Mouse (Mus musculus): ENCODE measurements around the gene Zfp513. TPM values are rescaled to one million over a fixed set of nuclear protein-coding genes. Genes with fewer than 3 reads are reported as not detected.

Zfp513 gene
- polyA plus RNA-seq (2014; fragmentation: Nextera tagmentation; extraction: Ambion mirVana), result 5.5 and 6.2 TPM in 2 replicates

DNA sequence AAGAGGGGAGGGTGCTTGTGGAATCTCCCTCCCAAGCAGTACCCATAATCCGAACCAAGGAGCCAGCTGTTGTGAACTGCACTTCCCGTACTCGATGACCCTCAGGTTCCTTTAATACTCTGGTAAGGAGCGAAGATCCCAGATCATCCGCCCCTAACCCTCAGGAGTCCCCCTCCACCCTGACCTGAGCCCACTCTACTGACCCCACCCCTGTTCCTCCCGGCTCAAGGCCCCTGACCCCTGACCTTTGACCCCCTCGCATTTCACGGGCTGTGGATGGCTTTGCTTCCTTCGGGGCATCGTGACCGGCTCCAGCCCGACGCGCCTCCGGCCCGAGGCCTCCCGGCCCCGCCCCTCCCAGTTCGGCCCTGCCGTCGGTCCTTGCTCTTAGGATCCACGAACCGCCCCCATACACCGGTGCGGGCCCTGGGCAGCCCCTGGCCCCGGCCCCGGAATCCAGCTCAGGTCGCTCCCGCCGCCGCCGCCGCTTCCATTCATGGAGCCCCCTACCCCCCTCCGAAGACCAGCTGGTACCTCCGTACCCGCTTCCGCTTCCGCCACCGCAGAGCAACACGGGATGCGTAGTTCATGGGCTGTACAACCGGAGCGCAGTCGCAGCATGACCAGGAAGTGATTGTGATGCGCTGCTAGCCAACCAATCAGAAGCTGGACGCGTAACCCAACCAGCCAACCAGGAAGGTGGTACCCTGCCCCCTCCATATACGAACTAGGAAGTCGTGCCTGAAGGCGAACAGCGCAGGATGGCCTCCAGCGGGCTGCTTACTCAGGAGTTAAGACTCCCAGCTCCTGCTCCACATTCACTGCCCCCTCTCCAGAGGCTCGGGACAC lies at the start of gene Zfp513:
TSS of gene Zfp513 (minus strand) at position 562 of the 849 bp plus-strand sequence.
- H3K4me2 ChIP-seq (ENCODE audit: low read depth, severe bottlenecking), result peak within 1 kb of the TSS; percentile 84
- peak; percentile 97 for ATAC-seq (ENCODE audit: insufficient number of reproducible peaks, low FRiP score, low TSS enrichment, low read depth)
- under 1% methylated on average over 53 of the region's 53 CpGs for WGBS

DNA sequence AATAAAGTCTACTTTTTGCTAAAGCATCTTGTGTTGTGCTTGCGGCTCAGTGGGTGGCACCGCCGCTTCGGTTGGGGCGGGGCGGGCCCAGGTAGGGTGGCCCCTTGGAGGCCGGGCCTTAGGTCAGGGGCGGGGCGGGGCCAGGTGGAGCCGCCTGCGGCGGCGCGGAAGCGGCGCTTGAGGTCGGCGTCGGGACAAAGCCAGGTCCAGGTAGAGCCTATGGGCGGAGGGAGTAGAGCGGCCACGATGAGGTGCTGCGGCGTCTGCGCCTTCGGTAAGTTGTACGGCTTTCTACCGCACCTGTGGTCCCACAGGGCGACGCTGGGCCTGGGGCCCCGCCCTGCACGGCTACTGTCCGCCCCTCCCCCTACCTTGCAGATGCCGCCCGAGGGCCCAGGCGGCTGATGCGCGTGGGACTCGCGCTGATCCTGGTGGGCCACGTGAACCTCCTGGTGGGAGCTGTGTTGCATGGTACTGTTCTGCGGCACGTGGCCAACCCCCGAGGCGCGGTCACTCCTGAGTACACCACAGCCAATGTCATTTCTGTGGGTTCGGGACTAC lies 49.5 kb upstream of the Zfp513 start, which contains the start of gene Krtcap3:
TSS of gene Krtcap3 (plus strand) at position 151 of the 561 bp plus-strand sequence.
- 5% methylated on average over 47 of the region's 47 CpGs for WGBS
- Histone ChIP-seq H3K4me3 (ENCODE audit: low read depth, low read length) (peak within 1 kb of the TSS; percentile 40), H3K4me1 (ENCODE audit: control insufficient read depth, insufficient read depth, low read length) (peaks cover 25% of the 10 kb centered on the region), H3K36me3 (ENCODE audit: control insufficient read depth, insufficient read depth, low read length) (peaks cover 22% of the 10 kb centered on the region), H3K9me3 (ENCODE audit: control insufficient read depth, low read length) (no peaks in the 10 kb centered on the region), H3K9ac (ENCODE audit: low read length) (peak within 1 kb of the TSS; percentile 58), H3K4me2 (ENCODE audit: low read depth, severe bottlenecking) (peak within 1 kb of the TSS; percentile 69), H3K27ac (replicated peaks; ENCODE audit: low read depth, low read length) (no peak within 1 kb of the TSS; the same call in none of the 2 replicates), H3K27me3 (ENCODE audit: control insufficient read depth, insufficient read depth, low read length) (no peaks in the 10 kb centered on the region)
- peak; percentile 70 for DNase-seq (ENCODE audit: low spot score)
- peak; percentile 60 for ATAC-seq (ENCODE audit: insufficient number of reproducible peaks, low FRiP score, low TSS enrichment, low read depth)

More for the DNA sequence above, at the start of gene Zfp513:
- DNase-seq (ENCODE audit: low spot score), result peak; percentile 96
- H3K36me3 ChIP-seq (ENCODE audit: control insufficient read depth, insufficient read depth, low read length), result peaks cover 51% of the 10 kb centered on the region
- peak within 1 kb of the TSS; percentile 56; the same call in 1 of the 2 replicates for H3K27ac ChIP-seq (replicated peaks; ENCODE audit: low read depth, low read length)
- H3K4me1 ChIP-seq (ENCODE audit: control insufficient read depth, insufficient read depth, low read length), result peaks cover 3% of the 10 kb centered on the region; the same call in 1 of the 2 replicates
- H3K27me3 ChIP-seq (ENCODE audit: control insufficient read depth, insufficient read depth, low read length), result no peaks in the 10 kb centered on the region
- peak within 1 kb of the TSS; percentile 78 for H3K4me3 ChIP-seq (ENCODE audit: low read depth, low read length)
- peak within 1 kb of the TSS; percentile 83 for H3K9ac ChIP-seq (ENCODE audit: low read length)
- H3K9me3 ChIP-seq (ENCODE audit: control insufficient read depth, low read length), result peaks cover 5% of the 10 kb centered on the region

DNA sequence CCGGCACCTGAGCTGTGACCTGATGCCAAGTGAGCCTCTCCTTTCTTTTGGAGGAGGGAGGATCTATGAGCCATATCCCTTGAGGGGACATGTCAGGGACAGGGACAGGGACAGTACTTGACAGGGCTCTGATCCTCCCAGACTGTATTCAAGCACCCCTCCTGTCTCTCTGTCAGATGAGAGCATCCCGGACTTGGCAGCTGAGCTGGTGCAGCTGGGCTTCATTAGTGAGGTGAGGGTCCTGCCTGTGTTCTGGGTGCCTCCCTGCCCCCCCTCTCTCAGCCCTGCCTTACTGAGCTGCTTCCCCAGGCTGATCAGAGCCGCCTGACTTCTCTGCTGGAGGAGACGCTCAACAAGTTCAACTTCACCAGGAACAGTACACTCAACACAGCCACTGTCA lies 48.6 kb upstream of the Zfp513 start:
- ATAC-seq (ENCODE audit: insufficient number of reproducible peaks, low FRiP score, low TSS enrichment, low read depth) (peak; percentile 14; the same call in 1 of the 2 replicates), DNase-seq (ENCODE audit: low spot score) (no peak)
- Histone ChIP-seq H3K4me1 (ENCODE audit: control insufficient read depth, insufficient read depth, low read length) (peaks cover 25% of the 10 kb centered on the region), H3K36me3 (ENCODE audit: control insufficient read depth, insufficient read depth, low read length) (peaks cover 25% of the 10 kb centered on the region), H3K9me3 (ENCODE audit: control insufficient read depth, low read length) (no peaks in the 10 kb centered on the region), H3K4me3 (ENCODE audit: low read depth, low read length) (no peak overlapping the region), H3K27me3 (ENCODE audit: control insufficient read depth, insufficient read depth, low read length) (no peaks in the 10 kb centered on the region), H3K9ac (ENCODE audit: low read length) (no peak overlapping the region; the same call in 1 of the 2 replicates), H3K27ac (replicated peaks; ENCODE audit: low read depth, low read length) (no peak overlapping the region), H3K4me2 (ENCODE audit: low read depth, severe bottlenecking) (no peak overlapping the region)
- 48% methylated on average over 4 of the region's 4 CpGs for WGBS

DNA sequence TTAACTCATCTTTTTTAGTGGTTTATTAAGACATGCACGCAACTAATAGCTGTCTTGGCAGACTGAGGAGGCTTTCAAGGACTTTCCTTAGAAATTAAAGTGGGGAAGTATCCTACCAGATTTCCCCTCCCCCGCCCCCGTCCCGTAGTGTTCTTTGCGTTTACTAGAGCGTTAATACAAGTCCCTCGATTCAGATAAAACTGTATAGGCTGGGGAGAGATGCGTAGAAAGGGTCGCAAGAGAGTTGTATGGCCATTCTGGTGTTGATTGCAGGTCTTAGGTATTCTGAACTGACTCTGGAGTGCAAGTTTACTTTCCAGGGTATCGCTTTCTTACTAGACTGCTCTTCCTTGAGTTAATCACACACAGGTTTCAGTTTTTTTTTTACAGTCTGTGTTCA lies 40.1 kb upstream of the Zfp513 start:
- Histone ChIP-seq H3K9ac (ENCODE audit: low read length) (no peak overlapping the region), H3K27me3 (ENCODE audit: control insufficient read depth, insufficient read depth, low read length) (no peaks in the 10 kb centered on the region), H3K27ac (replicated peaks; ENCODE audit: low read depth, low read length) (no peak overlapping the region), H3K4me3 (ENCODE audit: low read depth, low read length) (peak overlapping the region; percentile 96), H3K9me3 (ENCODE audit: control insufficient read depth, low read length) (no peaks in the 10 kb centered on the region), H3K4me1 (ENCODE audit: control insufficient read depth, insufficient read depth, low read length) (peaks cover 5% of the 10 kb centered on the region; the same call in 1 of the 2 replicates), H3K36me3 (ENCODE audit: control insufficient read depth, insufficient read depth, low read length) (peaks cover 8% of the 10 kb centered on the region), H3K4me2 (ENCODE audit: low read depth, severe bottlenecking) (peak overlapping the region; percentile 69)
- WGBS, result 39% methylated on average over 10 of the region's 10 CpGs
- DNase-seq (ENCODE audit: low spot score) (no peak), ATAC-seq (ENCODE audit: insufficient number of reproducible peaks, low FRiP score, low TSS enrichment, low read depth) (no peak)

DNA sequence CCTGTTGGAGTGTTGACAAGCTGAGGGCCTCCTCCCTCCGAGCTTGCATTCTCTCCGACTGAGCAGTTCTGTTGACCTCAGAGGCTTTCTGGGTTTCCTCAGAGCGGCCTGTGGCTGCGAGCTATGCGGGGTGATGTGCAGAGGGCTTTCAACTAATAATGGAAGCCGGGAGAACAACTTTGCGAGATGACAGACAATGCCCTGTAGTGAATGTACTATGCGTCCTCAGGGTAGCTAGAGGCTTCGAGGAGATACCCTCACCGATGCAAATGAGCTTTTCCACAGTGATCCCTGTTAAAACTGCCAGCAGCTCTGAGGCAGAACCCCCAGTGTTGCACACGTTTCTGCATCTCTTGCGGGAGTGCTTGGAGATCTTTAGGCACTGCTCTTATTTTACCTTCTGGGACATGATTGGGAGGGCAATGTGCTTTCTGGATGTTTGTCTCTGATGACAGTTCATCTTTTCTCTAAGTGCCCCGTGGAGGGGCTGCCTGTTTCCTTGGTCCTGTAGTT lies 39.5 kb upstream of the Zfp513 start:
- H3K4me2 ChIP-seq (ENCODE audit: low read depth, severe bottlenecking), result peak overlapping the region; percentile 69
- DNase-seq (ENCODE audit: low spot score) (no peak), ATAC-seq (ENCODE audit: insufficient number of reproducible peaks, low FRiP score, low TSS enrichment, low read depth) (no peak; the same call in 1 of the 2 replicates)
- H3K9me3 ChIP-seq (ENCODE audit: control insufficient read depth, low read length), result no peaks in the 10 kb centered on the region
- peaks cover 6% of the 10 kb centered on the region for H3K36me3 ChIP-seq (ENCODE audit: control insufficient read depth, insufficient read depth, low read length)
- no peaks in the 10 kb centered on the region for H3K27me3 ChIP-seq (ENCODE audit: control insufficient read depth, insufficient read depth, low read length)
- H3K27ac ChIP-seq (replicated peaks; ENCODE audit: low read depth, low read length), result no peak overlapping the region
- WGBS, result 2% methylated on average over 13 of the region's 13 CpGs
- H3K9ac ChIP-seq (ENCODE audit: low read length), result peak overlapping the region; percentile 83
- peak overlapping the region; percentile 96 for H3K4me3 ChIP-seq (ENCODE audit: low read depth, low read length)
- peaks cover 5% of the 10 kb centered on the region; the same call in 1 of the 2 replicates for H3K4me1 ChIP-seq (ENCODE audit: control insufficient read depth, insufficient read depth, low read length)

DNA sequence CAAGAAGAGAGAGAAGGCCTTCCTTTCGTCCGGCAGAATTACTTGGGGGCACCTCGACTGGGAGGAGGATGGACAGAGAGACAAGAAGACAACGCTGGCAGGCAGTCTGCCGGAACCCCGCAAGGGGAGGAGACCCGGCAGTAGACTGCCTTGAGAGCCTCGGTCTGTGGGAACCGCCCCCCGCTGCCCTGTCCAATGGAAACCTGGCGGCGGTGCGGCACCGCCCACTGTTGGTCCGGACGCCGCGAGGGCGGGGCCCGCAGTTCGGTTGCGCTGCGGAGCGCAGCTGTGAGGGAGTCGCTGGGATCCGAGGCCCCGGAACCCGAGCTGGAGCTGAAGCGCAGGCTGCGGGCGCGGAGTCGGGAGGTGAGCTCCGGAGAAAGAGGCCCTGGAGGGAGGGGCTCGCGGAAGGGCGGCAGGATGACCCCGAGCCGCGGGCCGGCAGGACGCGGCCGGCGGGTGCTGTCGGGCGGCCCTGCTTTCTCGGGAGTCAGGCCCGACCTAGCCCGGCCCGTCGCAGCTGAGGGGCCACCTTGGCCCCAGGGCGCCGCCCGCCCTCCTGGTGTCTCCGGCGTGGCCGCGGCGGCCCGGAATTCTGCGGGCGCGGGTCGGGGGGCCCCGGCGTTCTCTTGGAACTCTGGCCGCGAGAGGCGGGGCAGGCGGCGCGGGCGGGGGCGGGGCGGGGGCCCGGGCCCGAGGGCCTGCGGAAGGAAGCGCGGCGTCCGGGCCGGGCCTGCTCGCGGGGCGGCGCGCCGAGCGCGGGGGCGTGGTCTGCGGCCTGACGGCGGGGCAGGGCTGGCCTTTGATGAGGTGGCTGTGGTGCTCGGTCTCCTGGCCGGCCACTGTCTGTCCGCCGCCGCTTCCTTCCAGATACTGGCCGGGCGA lies 38.8 kb upstream of the Zfp513 start, which contains the start of the genes Nrbp1 and Gm9970:
TSS of gene Nrbp1 (plus strand) at position 228 of the 885 bp plus-strand sequence.
TSS of gene Gm9970 (minus strand) at position 596 of the 885 bp plus-strand sequence.
- peak; percentile 95 for DNase-seq (ENCODE audit: low spot score)
- Histone ChIP-seq H3K9me3 (ENCODE audit: control insufficient read depth, low read length) (no peaks in the 10 kb centered on the region), H3K4me1 (ENCODE audit: control insufficient read depth, insufficient read depth, low read length) (peaks cover 5% of the 10 kb centered on the region; the same call in 1 of the 2 replicates), H3K36me3 (ENCODE audit: control insufficient read depth, insufficient read depth, low read length) (peaks cover 2% of the 10 kb centered on the region; the same call in 1 of the 2 replicates), H3K27ac (replicated peaks; ENCODE audit: low read depth, low read length) (peak within 1 kb of the TSS; percentile 95), H3K9ac (ENCODE audit: low read length) (peak within 1 kb of the TSS; percentile 83), H3K4me2 (ENCODE audit: low read depth, severe bottlenecking) (peak within 1 kb of the TSS; percentile 69), H3K27me3 (ENCODE audit: control insufficient read depth, insufficient read depth, low read length) (no peaks in the 10 kb centered on the region), H3K4me3 (ENCODE audit: low read depth, low read length) (peak within 1 kb of the TSS; percentile 96)
- WGBS, result under 1% methylated on average over 86 of the region's 103 CpGs
- ATAC-seq (ENCODE audit: insufficient number of reproducible peaks, low FRiP score, low TSS enrichment, low read depth), result peak; percentile 97

DNA sequence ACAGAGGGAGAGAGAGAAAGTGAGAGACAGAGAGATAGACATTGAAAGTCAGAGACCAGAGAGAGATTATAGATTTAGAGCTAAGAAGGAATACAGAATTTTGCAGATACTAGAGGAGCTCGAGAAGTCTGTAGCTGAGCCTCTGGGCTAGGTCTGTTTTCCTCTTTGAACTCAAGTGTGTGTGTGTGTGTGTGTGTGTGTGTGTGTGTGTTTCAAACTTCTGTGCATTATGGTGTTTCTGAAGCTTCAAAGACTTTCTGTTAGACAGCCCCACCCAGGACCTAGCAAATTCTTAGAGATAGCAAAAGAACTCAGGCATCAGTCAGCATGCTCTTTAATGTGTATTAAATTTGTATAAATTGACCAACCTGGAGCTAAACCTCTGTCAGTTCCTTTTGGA lies 24.5 kb upstream of the Zfp513 start:
- Histone ChIP-seq H3K9me3 (ENCODE audit: control insufficient read depth, low read length) (no peaks in the 10 kb centered on the region), H3K9ac (ENCODE audit: low read length) (no peak overlapping the region), H3K4me2 (ENCODE audit: low read depth, severe bottlenecking) (no peak overlapping the region), H3K27me3 (ENCODE audit: control insufficient read depth, insufficient read depth, low read length) (no peaks in the 10 kb centered on the region), H3K36me3 (ENCODE audit: control insufficient read depth, insufficient read depth, low read length) (no peaks in the 10 kb centered on the region), H3K4me3 (ENCODE audit: low read depth, low read length) (no peak overlapping the region), H3K4me1 (ENCODE audit: control insufficient read depth, insufficient read depth, low read length) (no peaks in the 10 kb centered on the region), H3K27ac (replicated peaks; ENCODE audit: low read depth, low read length) (no peak overlapping the region)
- no peak for DNase-seq (ENCODE audit: low spot score)
- no peak for ATAC-seq (ENCODE audit: insufficient number of reproducible peaks, low FRiP score, low TSS enrichment, low read depth)
- WGBS, result 73% methylated on average over 1 of the region's 1 CpGs

Data from limb, embryonic 11.5 days (tissue).